Mouse (Mus musculus) stomach, embryonic 15.5 days (tissue): ENCODE measurements at regions not wholly inside any gene's neighbourhood (a gene's known extent, or its start where the extent isn't known, plus 50 kb on each side); places are given as distances from the start of the nearest gene placed in this dataset.

Experiments
- ATAC-seq: fragments of 200-750 bp; cut with Nextera tagmentation; 2 replicates; pipeline ENCODE4 v1.8.0; 2017; ENCODE audit warnings: low read depth, moderate number of reproducible peaks, moderate TSS enrichment; ENCODE audit not compliant: insufficient read depth, low FRiP score
- H3K27ac ChIP-seq: fragments of 300-500 bp; sonication (generic); 2 replicates; pipeline ENCODE4 v1.5.1; 2015; ENCODE audit warnings: mild to moderate bottlenecking, inconsistent platforms
- H3K27me3 ChIP-seq: fragments of 300-500 bp; sonication (generic); replicated peaks from 2 replicates; pipeline ENCODE4 v1.6.1; 2015; ENCODE audit warnings: inconsistent platforms
- H3K36me3 ChIP-seq: fragments of 300-500 bp; sonication (generic); 2 replicates; pipeline ENCODE4 v1.6.1; 2015; ENCODE audit warnings: inconsistent platforms
- H3K4me1 ChIP-seq: fragments of 300-500 bp; sonication (generic); 2 replicates; pipeline ENCODE4 v1.6.1; 2015; ENCODE audit warnings: inconsistent platforms
- H3K4me2 ChIP-seq: fragments of 300-500 bp; sonication (generic); 2 replicates; pipeline ENCODE4 v1.6.1; 2015; ENCODE audit warnings: mild to moderate bottlenecking, inconsistent platforms
- H3K4me3 ChIP-seq: fragments of 300-500 bp; sonication (generic); replicated peaks from 2 replicates; pipeline ENCODE4 v1.5.1; 2015; ENCODE audit warnings: inconsistent platforms
- H3K9ac ChIP-seq: fragments of 300-500 bp; sonication (generic); 2 replicates; pipeline ENCODE4 v1.6.1; 2015; ENCODE audit warnings: inconsistent platforms
- H3K9me3 ChIP-seq: fragments of 300-500 bp; sonication (generic); 2 replicates; pipeline ENCODE4 v1.6.1; 2016; ENCODE audit warnings: inconsistent platforms
- WGBS: fragments of 180-500 bp; shearing (Covaris S2); methylation state at CpG from one replicate; pipeline ENCODE4 v1.1.7; 2015; 5-methylcytosine and 5-hydroxymethylcytosine counted together

DNA sequence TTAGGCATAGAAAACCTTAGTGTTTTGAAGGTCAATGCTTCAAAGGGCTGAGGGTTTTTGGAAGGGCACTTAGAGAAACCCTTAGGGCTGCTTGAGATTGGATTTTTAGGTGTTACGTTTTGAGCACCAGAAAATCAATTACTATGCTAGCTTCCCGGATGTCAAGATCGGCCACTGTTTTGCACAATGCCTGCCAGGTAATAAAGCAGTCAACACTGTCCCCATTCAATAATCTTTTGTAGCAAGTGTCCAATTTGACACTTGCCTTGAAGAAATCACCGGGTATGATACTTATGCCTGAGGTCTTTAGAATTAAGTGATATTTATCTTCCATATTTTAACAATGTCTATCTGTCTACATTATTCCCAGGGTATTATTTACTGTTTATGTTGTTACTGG, 403.0 kb upstream of the Sel1l start:
- no peaks in the 10 kb centered on the region for H3K4me1 ChIP-seq
- H3K27me3 ChIP-seq, result no peaks in the 10 kb centered on the region
- H3K36me3 ChIP-seq, result no peaks in the 10 kb centered on the region
- H3K9me3 ChIP-seq, result no peaks in the 10 kb centered on the region
- H3K9ac ChIP-seq, result no peak overlapping the region
- no peak overlapping the region for H3K4me2 ChIP-seq
- WGBS, result 70% methylated on average over 4 of the region's 4 CpGs
- no peak overlapping the region for H3K27ac ChIP-seq
- no peak for ATAC-seq
- H3K4me3 ChIP-seq, result no peak overlapping the region

- ATAC-seq, result no peak
- WGBS, result 48% methylated on average over 6 of the region's 6 CpGs
Observed at GRCm38 (mm10) chr12:92246790-92247451, 398.0 kb upstream of the Sel1l start.

GRCm38 (mm10) chr12:92239956-92240699, 391.2 kb upstream of the Sel1l start:
- no peaks in the 10 kb centered on the region for H3K27me3 ChIP-seq
- H3K9ac ChIP-seq, result no peak overlapping the region
- H3K4me1 ChIP-seq, result no peaks in the 10 kb centered on the region
- H3K27ac ChIP-seq, result no peak overlapping the region
- H3K4me2 ChIP-seq, result no peak overlapping the region
- H3K9me3 ChIP-seq, result no peaks in the 10 kb centered on the region
- H3K36me3 ChIP-seq, result no peaks in the 10 kb centered on the region
- H3K4me3 ChIP-seq, result no peak overlapping the region
- ATAC-seq, result no peak
- 67% methylated on average over 5 of the region's 5 CpGs for WGBS

More at GRCm38 (mm10) chr12:92246790-92247451, 398.0 kb upstream of the Sel1l start:
- Histone ChIP-seq H3K27ac (no peak overlapping the region), H3K9me3 (no peaks in the 10 kb centered on the region), H3K4me2 (no peak overlapping the region), H3K36me3 (no peaks in the 10 kb centered on the region), H3K4me1 (no peaks in the 10 kb centered on the region), H3K27me3 (no peaks in the 10 kb centered on the region), H3K4me3 (no peak overlapping the region), H3K9ac (no peak overlapping the region)

DNA sequence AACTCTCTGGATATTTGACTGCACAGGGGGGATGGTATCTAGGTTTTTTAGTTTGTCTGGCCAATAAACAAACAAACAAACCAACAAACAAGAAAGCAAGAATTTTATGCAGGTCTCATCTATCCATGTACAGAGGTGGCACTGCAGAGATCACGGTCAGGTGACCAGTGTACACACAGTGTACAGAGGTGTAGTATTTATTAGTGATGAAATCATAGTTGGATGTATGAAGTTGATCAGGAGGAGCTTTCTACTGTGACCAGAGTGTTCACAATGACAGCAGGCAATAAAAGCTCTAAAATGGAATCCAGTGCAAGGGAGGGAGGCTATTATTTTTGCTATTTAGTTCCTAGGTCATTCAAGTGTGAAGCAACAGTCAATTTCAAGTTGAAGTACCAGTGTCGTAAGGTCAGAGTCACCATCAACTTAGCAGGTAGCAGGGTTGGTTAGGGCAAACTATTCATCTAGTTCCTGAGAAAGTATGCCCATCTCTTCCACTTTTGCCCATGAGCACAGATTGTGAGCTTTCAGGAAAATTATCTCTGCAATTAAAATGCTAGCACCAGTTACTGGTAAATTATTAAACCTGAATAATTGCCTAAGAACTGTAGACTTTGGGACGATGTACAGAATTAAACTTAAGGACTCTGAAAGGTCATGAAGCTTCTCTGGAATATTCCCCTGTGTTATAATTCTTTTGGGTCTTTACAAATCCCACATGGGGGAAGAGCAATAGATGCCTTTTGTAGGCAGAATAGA, 384.9 kb upstream of the Sel1l start:
- H3K27ac ChIP-seq, result no peak overlapping the region
- H3K4me3 ChIP-seq, result no peak overlapping the region
- H3K36me3 ChIP-seq, result no peaks in the 10 kb centered on the region
- no peaks in the 10 kb centered on the region for H3K4me1 ChIP-seq
- no peaks in the 10 kb centered on the region for H3K9me3 ChIP-seq
- no peak for ATAC-seq
- H3K4me2 ChIP-seq, result no peak overlapping the region
- H3K9ac ChIP-seq, result no peak overlapping the region
- WGBS, result 87% methylated on average over 3 of the region's 3 CpGs
- no peaks in the 10 kb centered on the region for H3K27me3 ChIP-seq

DNA sequence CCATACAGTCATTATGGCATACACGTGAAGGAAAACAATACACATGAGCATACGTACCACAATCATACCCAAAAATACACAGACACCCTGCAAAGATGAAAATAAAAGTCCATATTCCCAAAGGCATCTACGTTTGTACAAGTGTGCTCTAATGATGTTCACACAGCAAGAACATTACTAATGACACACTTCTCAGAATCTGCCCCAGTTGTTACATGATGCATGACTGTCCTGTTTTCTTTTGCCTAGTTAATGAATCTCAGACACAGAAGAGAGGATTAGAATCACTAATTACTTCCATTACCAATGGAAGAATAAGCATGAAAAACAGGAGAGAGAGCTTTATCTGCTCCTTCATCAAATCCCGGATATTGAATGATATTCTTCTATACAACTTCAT, 379.6 kb upstream of the Sel1l start:
- 87% methylated on average over 4 of the region's 4 CpGs for WGBS

GRCm38 (mm10) chr12:92203351-92203750, 354.4 kb upstream of the Sel1l start:
- Histone ChIP-seq H3K9ac (no peak overlapping the region), H3K4me2 (no peak overlapping the region), H3K4me3 (no peak overlapping the region), H3K4me1 (no peaks in the 10 kb centered on the region), H3K27me3 (no peaks in the 10 kb centered on the region), H3K9me3 (no peaks in the 10 kb centered on the region), H3K27ac (no peak overlapping the region), H3K36me3 (no peaks in the 10 kb centered on the region)
- 88% methylated on average over 4 of the region's 4 CpGs for WGBS
- no peak for ATAC-seq

More for the DNA sequence above, 379.6 kb upstream of the Sel1l start:
- Histone ChIP-seq H3K36me3 (no peaks in the 10 kb centered on the region), H3K9me3 (no peaks in the 10 kb centered on the region), H3K4me3 (no peak overlapping the region), H3K4me1 (no peaks in the 10 kb centered on the region), H3K9ac (no peak overlapping the region), H3K4me2 (no peak overlapping the region), H3K27me3 (no peaks in the 10 kb centered on the region), H3K27ac (no peak overlapping the region)
- no peak for ATAC-seq

DNA sequence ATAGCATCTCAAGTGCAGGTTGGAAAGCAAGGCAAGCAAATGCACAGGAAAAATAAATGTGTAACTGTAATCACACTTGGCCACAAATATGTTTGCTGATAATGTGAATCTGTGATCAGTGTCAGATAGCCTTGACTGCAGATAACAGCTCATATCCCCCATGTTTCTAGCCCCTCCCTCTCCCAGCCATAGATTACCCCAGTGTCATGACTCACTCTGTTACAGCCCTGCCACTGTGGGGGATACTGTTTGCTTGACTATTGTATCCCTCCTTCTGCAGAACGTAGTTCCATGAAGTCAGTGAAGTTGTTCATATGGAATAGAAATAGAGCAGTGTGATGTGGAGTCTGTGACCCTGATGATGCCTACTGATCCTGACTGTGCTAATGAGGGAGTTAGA, 351.6 kb upstream of the Sel1l start:
- no peak overlapping the region for H3K4me3 ChIP-seq
- no peaks in the 10 kb centered on the region for H3K9me3 ChIP-seq
- no peaks in the 10 kb centered on the region for H3K27me3 ChIP-seq
- H3K36me3 ChIP-seq, result no peaks in the 10 kb centered on the region
- H3K27ac ChIP-seq, result no peak overlapping the region
- H3K4me2 ChIP-seq, result no peak overlapping the region
- WGBS, result 60% methylated on average over 1 of the region's 1 CpGs
- no peak overlapping the region for H3K9ac ChIP-seq
- ATAC-seq, result no peak
- H3K4me1 ChIP-seq, result no peaks in the 10 kb centered on the region

GRCm38 (mm10) chr12:92198738-92199477, 350.0 kb upstream of the Sel1l start:
- Histone ChIP-seq H3K36me3 (no peaks in the 10 kb centered on the region), H3K9ac (no peak overlapping the region), H3K27ac (no peak overlapping the region), H3K4me1 (no peaks in the 10 kb centered on the region), H3K9me3 (no peaks in the 10 kb centered on the region), H3K4me3 (no peak overlapping the region), H3K27me3 (no peaks in the 10 kb centered on the region), H3K4me2 (no peak overlapping the region)
- 83% methylated on average over 5 of the region's 5 CpGs for WGBS
- ATAC-seq, result no peak

- 76% methylated on average over 6 of the region's 6 CpGs for WGBS
- Histone ChIP-seq H3K27ac (no peak overlapping the region), H3K4me1 (no peaks in the 10 kb centered on the region), H3K4me3 (no peak overlapping the region), H3K27me3 (no peaks in the 10 kb centered on the region), H3K36me3 (no peaks in the 10 kb centered on the region), H3K4me2 (no peak overlapping the region), H3K9me3 (no peaks in the 10 kb centered on the region), H3K9ac (no peak overlapping the region)
- no peak for ATAC-seq
Observed at GRCm38 (mm10) chr12:92193934-92194685, 345.2 kb upstream of the Sel1l start.

GRCm38 (mm10) chr12:92193199-92193933, 344.4 kb upstream of the Sel1l start:
- 75% methylated on average over 8 of the region's 8 CpGs for WGBS
- H3K4me2 ChIP-seq, result no peak overlapping the region
- ATAC-seq, result no peak

DNA sequence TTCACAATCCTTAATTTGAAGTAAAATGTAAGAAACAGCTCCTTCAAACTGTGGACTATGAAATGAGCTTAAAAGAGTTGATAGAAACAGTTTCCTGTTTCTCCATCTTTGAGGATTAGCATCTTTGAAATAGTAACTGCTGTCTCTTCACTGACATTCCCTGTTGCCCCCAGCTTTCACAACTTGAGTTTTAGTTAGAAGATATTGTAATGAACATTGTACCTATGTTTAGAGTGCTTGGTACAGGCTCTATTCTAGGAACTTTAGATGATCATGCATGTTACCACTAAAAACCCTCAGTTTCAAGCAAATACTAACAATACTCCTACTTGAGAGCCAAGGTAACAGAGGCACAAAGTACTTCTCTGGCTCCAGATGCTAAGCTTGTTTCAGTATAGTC, 340.1 kb upstream of the Sel1l start:
- Histone ChIP-seq H3K27ac (no peak overlapping the region), H3K4me2 (no peak overlapping the region)
- ATAC-seq, result no peak

More at GRCm38 (mm10) chr12:92193199-92193933, 344.4 kb upstream of the Sel1l start:
- Histone ChIP-seq H3K36me3 (no peaks in the 10 kb centered on the region), H3K4me3 (no peak overlapping the region), H3K9ac (no peak overlapping the region), H3K4me1 (no peaks in the 10 kb centered on the region), H3K27ac (no peak overlapping the region), H3K27me3 (no peaks in the 10 kb centered on the region), H3K9me3 (no peaks in the 10 kb centered on the region)

More for the DNA sequence above, 340.1 kb upstream of the Sel1l start:
- Histone ChIP-seq H3K36me3 (no peaks in the 10 kb centered on the region), H3K4me1 (no peaks in the 10 kb centered on the region), H3K27me3 (no peaks in the 10 kb centered on the region), H3K9me3 (no peaks in the 10 kb centered on the region), H3K9ac (no peak overlapping the region), H3K4me3 (no peak overlapping the region)
